ENCODE assay signal across 7 mouse cellular contexts in genomic region chr5:129940736-129941494, GRCm38 (mm10). TPM values are rescaled to one million over a fixed set of nuclear protein-coding genes. Genes with fewer than 3 reads are reported as not detected.
DNase-seq lines count a peak whose midpoint lies in the region; ATAC-seq and TF ChIP-seq lines count a peak whose summit lies in the region.

No protein-coding gene starts in this region.

- H3K4me2 ChIP-seq in lung, postnatal 0 days (replicated peaks; ENCODE audit: low read depth, low read length), result peak overlapping the region; percentile 57
- H3K4me2 ChIP-seq in limb, embryonic 15.5 days, result peak overlapping the region; percentile 51
- peak overlapping the region; percentile 51 for H3K4me2 ChIP-seq in stomach, embryonic 15.5 days

- 2% methylated on average over 9 of the region's 9 CpGs for WGBS in lung, postnatal 0 days
- WGBS in limb, embryonic 15.5 days, result 4% methylated on average over 9 of the region's 9 CpGs
- 6% methylated on average over 9 of the region's 9 CpGs for WGBS in stomach, embryonic 15.5 days

- ATAC-seq in lung, postnatal 0 days, result peak; percentile 16
- 0 out of 2 replicates have a peak, but pooled peaks have one; percentile 0 for ATAC-seq in limb, embryonic 15.5 days (ENCODE audit: insufficient number of reproducible peaks, low FRiP score, low TSS enrichment, low read depth)
- peak; percentile 8; the same call in 1 of the 2 replicates for ATAC-seq in stomach, embryonic 15.5 days (ENCODE audit: insufficient read depth, low FRiP score, low read depth)

- H3K9ac ChIP-seq in lung, postnatal 0 days (replicated peaks; ENCODE audit: low read depth), result no peak overlapping the region
- H3K9ac ChIP-seq in limb, embryonic 15.5 days, result no peak overlapping the region; the same call in 1 of the 2 replicates
- no peak overlapping the region for H3K9ac ChIP-seq in stomach, embryonic 15.5 days

- no peaks in the 10 kb centered on the region for H3K36me3 ChIP-seq in lung, postnatal 0 days (ENCODE audit: insufficient read depth, low read length)
- H3K36me3 ChIP-seq in erythroblast, embryonic 14.5 days (ENCODE audit: control insufficient read depth), result peaks cover 17% of the 10 kb centered on the region
- no peaks in the 10 kb centered on the region for H3K36me3 ChIP-seq in limb, embryonic 15.5 days
- H3K36me3 ChIP-seq in stomach, embryonic 15.5 days, result 0 out of 2 replicates have a peak, but pooled peaks cover 3% of the 10 kb centered on the region

- H3K27ac ChIP-seq in lung, postnatal 0 days (ENCODE audit: low read length), result peak overlapping the region; percentile 43; the same call in 1 of the 2 replicates
- peak overlapping the region; percentile 73 for H3K27ac ChIP-seq in limb, embryonic 15.5 days
- peak overlapping the region; percentile 67; the same call in 1 of the 2 replicates for H3K27ac ChIP-seq in stomach, embryonic 15.5 days

- no peaks in the 10 kb centered on the region for H3K4me1 ChIP-seq in lung, postnatal 0 days (ENCODE audit: insufficient read depth, low read depth, low read length)
- peaks cover 37% of the 10 kb centered on the region for H3K4me1 ChIP-seq in erythroblast, embryonic 14.5 days (ENCODE audit: control insufficient read depth)
- peaks cover 5% of the 10 kb centered on the region; the same call in 1 of the 2 replicates for H3K4me1 ChIP-seq in limb, embryonic 15.5 days
- H3K4me1 ChIP-seq in stomach, embryonic 15.5 days, result no peaks in the 10 kb centered on the region

- no peaks in the 10 kb centered on the region for H3K27me3 ChIP-seq in lung, postnatal 0 days (replicated peaks; ENCODE audit: insufficient read depth, low read length)
- no peaks in the 10 kb centered on the region for H3K27me3 ChIP-seq in erythroblast, embryonic 14.5 days (ENCODE audit: control insufficient read depth)
- no peaks in the 10 kb centered on the region for H3K27me3 ChIP-seq in limb, embryonic 15.5 days
- no peaks in the 10 kb centered on the region for H3K27me3 ChIP-seq in stomach, embryonic 15.5 days (replicated peaks)

- H3K4me3 ChIP-seq in lung, postnatal 0 days (ENCODE audit: low read depth, low read length), result peak overlapping the region; percentile 40
- H3K4me3 ChIP-seq in erythroblast, embryonic 14.5 days (replicated peaks), result peak overlapping the region; percentile 70
- peak overlapping the region; percentile 81 for H3K4me3 ChIP-seq in limb, embryonic 15.5 days
- peak overlapping the region; percentile 78 for H3K4me3 ChIP-seq in stomach, embryonic 15.5 days (replicated peaks)

- TF ChIP-seq CTCF in lung, postnatal 0 days (IDR thresholded peaks at IDR 0.05), result no peak

- peak; percentile 60; the same call in 1 of the 2 replicates for TF ChIP-seq EP300 in lung, postnatal 0 days (IDR thresholded peaks at IDR 0.05)

- no peaks in the 10 kb centered on the region for H3K9me3 ChIP-seq in lung, postnatal 0 days (ENCODE audit: low read length)
- H3K9me3 ChIP-seq in erythroblast, embryonic 14.5 days (ENCODE audit: control insufficient read depth, low read length), result no peaks in the 10 kb centered on the region
- H3K9me3 ChIP-seq in limb, embryonic 15.5 days, result no peaks in the 10 kb centered on the region
- no peaks in the 10 kb centered on the region for H3K9me3 ChIP-seq in stomach, embryonic 15.5 days

- peak; percentile 65 for DNase-seq in lung, postnatal 0 days (ENCODE audit: low spot score)
- no peak for DNase-seq in lung, postnatal 10 days
- DNase-seq in right cerebral cortex, adult 2 months (ENCODE audit: low spot score in 2 of 2), result no peak
- no peak for DNase-seq in layer of hippocampus, adult 18-20 months (ENCODE audit: low spot score in 2 of 2)

RNA-seq across cellular contexts. Expression of gene Vkorc1l1, which starts 0.9 kb away (rescaled TPM):
- polyA plus RNA-seq in lung, postnatal 0 days (2015; fragmentation: Nextera tagmentation; extraction: Ambion mirVana), result 14.9 and 15.2 TPM in 2 replicates
- polyA plus RNA-seq in erythroblast, embryonic 14.5 days (2012), result 0.92 and 1.9 TPM in 2 replicates
- 21.2 and 28.5 TPM in 2 replicates for polyA plus RNA-seq in limb, embryonic 15.5 days (2015; fragmentation: Nextera tagmentation; extraction: Ambion mirVana)
- 24.5 and 28.0 TPM in 2 replicates for polyA plus RNA-seq in stomach, embryonic 15.5 days (2015; fragmentation: Nextera tagmentation; extraction: Ambion mirVana)
- 10 to 100 TPM; 43.5 to 44.2 TPM for total RNA-seq in layer of hippocampus, adult 18-20 months (2021)

RNA-seq across cellular contexts. Expression of gene Nupr1l, which starts 32.6 kb away (rescaled TPM):
- polyA plus RNA-seq in lung, postnatal 0 days (2015; fragmentation: Nextera tagmentation; extraction: Ambion mirVana), result 5.5 and 6.2 TPM in 2 replicates
- polyA plus RNA-seq in erythroblast, embryonic 14.5 days (2012), result not detected in 2 replicates
- 3.1 and 3.6 TPM in 2 replicates for polyA plus RNA-seq in limb, embryonic 15.5 days (2015; fragmentation: Nextera tagmentation; extraction: Ambion mirVana)
- polyA plus RNA-seq in stomach, embryonic 15.5 days (2015; fragmentation: Nextera tagmentation; extraction: Ambion mirVana), result 2.7 and 3.2 TPM in 2 replicates
- 1 to 10 TPM; 4.2 to 4.5 TPM for total RNA-seq in layer of hippocampus, adult 18-20 months (2021)

RNA-seq across cellular contexts. Expression of gene Phkg1, which starts 42.6 kb away (rescaled TPM):
- polyA plus RNA-seq in lung, postnatal 0 days (2015; fragmentation: Nextera tagmentation; extraction: Ambion mirVana), result 0.08 and 0.10 TPM in 2 replicates
- not detected in 2 replicates for polyA plus RNA-seq in erythroblast, embryonic 14.5 days (2012)
- polyA plus RNA-seq in limb, embryonic 15.5 days (2015; fragmentation: Nextera tagmentation; extraction: Ambion mirVana), result 0.32 and 1.7 TPM in 2 replicates
- 0.09 and 0.10 TPM in 2 replicates for polyA plus RNA-seq in stomach, embryonic 15.5 days (2015; fragmentation: Nextera tagmentation; extraction: Ambion mirVana)
- 10 to 100 TPM; 18.7 to 20.0 TPM for total RNA-seq in layer of hippocampus, adult 18-20 months (2021)

RNA-seq across cellular contexts. Expression of gene Zbed5, which starts 45.4 kb away (rescaled TPM):
- polyA plus RNA-seq in lung, postnatal 0 days (2015; fragmentation: Nextera tagmentation; extraction: Ambion mirVana), result 2.3 and 2.7 TPM in 2 replicates
- polyA plus RNA-seq in erythroblast, embryonic 14.5 days (2012), result 0.04 TPM in 1 of 2 replicates, not detected in the other
- polyA plus RNA-seq in limb, embryonic 15.5 days (2015; fragmentation: Nextera tagmentation; extraction: Ambion mirVana), result 6.2 and 7.4 TPM in 2 replicates
- 3.1 and 3.5 TPM in 2 replicates for polyA plus RNA-seq in stomach, embryonic 15.5 days (2015; fragmentation: Nextera tagmentation; extraction: Ambion mirVana)
- 1 to 10 TPM; 5.6 to 6.3 TPM for total RNA-seq in layer of hippocampus, adult 18-20 months (2021)

RNA-seq across cellular contexts. Expression of gene Chchd2, which starts 53.6 kb away (rescaled TPM):
- 623 and 686 TPM in 2 replicates for polyA plus RNA-seq in lung, postnatal 0 days (2015; fragmentation: Nextera tagmentation; extraction: Ambion mirVana)
- 80.6 and 90.6 TPM in 2 replicates for polyA plus RNA-seq in erythroblast, embryonic 14.5 days (2012)
- polyA plus RNA-seq in limb, embryonic 15.5 days (2015; fragmentation: Nextera tagmentation; extraction: Ambion mirVana), result 814 and 824 TPM in 2 replicates
- polyA plus RNA-seq in stomach, embryonic 15.5 days (2015; fragmentation: Nextera tagmentation; extraction: Ambion mirVana), result 880 and 948 TPM in 2 replicates
- 100 to 1,000 TPM; 479 to 483 TPM for total RNA-seq in layer of hippocampus, adult 18-20 months (2021)
